Mouse (Mus musculus): ENCODE data around the gene Eno1. TPM values are rescaled to one million over a fixed set of nuclear protein-coding genes. Genes with fewer than 3 reads are reported as not detected.
"Not testable (repeated sequence)": the region's sequence is repeated elsewhere in the genome, so short reads cannot be mapped to it uniquely, and the experiment has no call there.

Gene Eno1
- polyA plus RNA-seq, 2 experiments from 2014 or later: 543 to 642 TPM

DNA sequence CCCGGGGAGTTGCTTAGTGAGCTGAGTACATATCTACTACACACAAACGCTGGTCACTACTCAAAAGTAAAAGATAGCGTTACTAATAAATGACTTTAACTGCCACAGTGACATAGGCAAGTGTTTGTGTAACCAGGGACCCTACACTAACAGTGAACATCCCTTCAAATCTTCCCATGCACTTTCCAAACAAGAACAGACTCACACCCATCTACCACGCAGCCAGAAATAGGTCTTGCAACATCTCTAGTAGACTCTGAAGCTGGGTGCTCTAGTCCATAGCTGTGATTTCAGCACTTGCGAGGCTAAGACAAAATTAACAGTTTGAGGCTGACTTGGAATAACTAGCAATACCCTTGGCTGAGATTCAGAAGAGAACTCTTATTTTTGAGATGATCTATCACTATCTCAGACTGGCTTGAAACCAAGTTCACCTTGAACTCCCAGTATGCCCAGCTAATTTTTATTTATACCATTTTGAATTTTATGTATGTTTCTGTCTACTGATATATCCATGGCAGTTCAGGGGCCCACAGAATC is 13.3 kb downstream of the Eno1 start:
- no peak for ATAC-seq

- ATAC-seq: no peak
Observed at GRCm38 (mm10) chr4:150250549-150251422, 14.3 kb downstream of the Eno1 start.

DNA sequence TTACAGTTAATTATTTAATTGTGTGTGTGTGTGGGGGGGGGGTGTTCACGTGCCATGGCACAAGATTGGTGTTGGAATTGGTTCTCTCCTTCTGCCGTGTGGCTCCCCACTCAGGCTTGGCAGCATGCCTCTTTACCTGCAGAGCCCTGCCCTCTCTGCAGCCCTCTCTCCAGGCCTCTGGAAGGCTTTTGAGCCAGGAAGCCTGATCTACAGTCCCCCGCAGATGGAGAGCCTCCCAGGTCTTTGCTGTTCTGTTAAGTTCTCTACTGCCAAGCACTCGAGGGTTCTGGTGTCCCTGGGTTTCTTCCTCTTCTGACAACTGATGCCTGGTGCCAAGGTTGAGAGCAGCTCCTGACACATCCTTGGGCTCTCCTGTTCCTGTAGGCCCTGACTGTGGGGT is 17.9 kb downstream of the Eno1 start:
- ATAC-seq: no peak

DNA sequence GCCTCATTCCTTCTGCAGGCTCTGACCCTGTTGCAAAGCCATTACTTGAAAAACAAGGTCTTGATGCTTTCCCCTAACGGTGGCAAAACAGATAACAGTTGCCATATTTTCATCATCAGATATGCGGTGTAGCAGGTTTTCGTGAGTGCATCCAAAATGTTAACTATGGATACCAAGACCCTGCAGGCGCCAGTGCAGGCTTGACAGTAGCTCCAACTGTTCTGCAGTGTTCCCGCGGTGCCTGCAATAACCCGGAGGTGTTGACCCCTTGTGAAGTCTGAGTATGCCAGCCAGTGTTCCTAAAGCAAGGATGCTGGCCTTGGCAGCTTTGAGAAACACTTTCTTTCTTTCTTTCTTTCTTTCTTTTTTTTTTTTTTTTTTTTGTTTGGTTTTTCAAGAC is 18.7 kb downstream of the Eno1 start:
- no peak for ATAC-seq

GRCm38 (mm10) chr4:150257252-150258204 is 21.0 kb downstream of the Eno1 start:
- ATAC-seq: peak; percentile 66

DNA sequence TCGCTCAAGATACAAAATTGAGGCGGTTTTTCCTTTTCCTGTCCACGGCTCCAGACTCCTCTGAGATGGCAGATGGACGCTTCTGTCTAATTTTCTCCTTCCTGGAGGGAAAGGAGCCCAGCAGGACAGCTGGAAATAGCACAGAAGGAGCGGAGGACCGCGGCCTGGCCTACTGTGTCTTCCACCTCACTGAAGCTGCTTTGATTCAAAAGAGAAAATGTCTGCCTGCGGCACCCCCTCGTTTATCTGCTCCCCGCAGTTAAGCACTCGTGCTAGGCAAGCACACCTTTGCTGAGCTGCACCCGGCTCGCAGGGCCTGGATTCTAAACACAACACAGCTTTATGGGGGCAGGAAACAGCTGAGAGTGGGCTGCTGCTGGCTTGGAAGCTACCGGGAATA is 21.9 kb downstream of the Eno1 start:
- ATAC-seq: no peak

DNA sequence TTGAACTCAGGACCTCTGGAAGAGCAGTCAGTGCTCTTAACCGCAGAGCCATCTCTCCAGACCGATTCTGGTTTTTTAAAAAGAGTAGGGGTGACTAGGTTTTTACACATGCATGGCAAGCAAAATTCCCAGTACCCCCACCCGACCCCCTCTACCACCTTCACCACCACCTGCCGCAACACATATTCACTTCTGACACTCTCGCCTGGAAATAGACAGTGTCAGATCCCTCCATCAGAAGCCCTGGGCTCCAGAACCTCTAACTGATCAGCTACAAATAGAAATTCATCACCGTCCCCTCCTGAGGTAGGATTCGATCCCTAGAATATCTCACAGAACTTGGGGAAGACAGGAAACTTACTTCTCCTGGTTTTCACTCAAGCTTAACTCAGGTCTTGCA is 23.1 kb downstream of the Eno1 start:
- ATAC-seq: no peak

- no peak for ATAC-seq
Observed at GRCm38 (mm10) chr4:150260111-150260510, 23.6 kb downstream of the Eno1 start.

DNA sequence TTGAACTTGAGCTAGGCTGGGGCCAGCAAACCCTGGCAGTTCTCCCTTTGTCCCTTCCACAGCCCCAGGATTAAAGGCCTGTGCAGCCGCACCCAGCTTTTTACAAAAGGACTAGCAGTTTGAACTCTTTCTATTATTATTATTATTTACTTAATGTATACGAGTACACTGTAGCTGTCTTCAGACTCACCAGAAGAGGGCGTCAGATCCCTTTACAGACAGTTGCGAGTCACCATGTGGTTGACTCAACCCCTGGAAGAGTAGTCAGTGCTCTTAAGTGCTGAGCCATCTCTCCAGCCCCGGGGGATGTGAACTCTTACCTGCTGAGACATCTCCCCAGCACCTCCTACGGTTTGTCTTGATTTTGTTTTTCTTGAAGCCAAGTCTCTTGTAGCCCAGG is 24.2 kb downstream of the Eno1 start:
- peak; percentile 49 for ATAC-seq

GRCm38 (mm10) chr4:150262301-150262700 is 25.8 kb downstream of the Eno1 start:
- no peak for ATAC-seq

GRCm38 (mm10) chr4:150264903-150265302 is 28.4 kb downstream of the Eno1 start:
- ATAC-seq: no peak

GRCm38 (mm10) chr4:150265471-150265870 is 28.9 kb downstream of the Eno1 start:
- no peak for ATAC-seq

GRCm38 (mm10) chr4:150266655-150267223 is 30.2 kb downstream of the Eno1 start:
- no peak for ATAC-seq

- peak; percentile 41 for ATAC-seq
Observed at GRCm38 (mm10) chr4:150268674-150269653, 32.4 kb downstream of the Eno1 start.

GRCm38 (mm10) chr4:150269679-150270078 is 33.2 kb downstream of the Eno1 start:
- ATAC-seq: peak; percentile 79

DNA sequence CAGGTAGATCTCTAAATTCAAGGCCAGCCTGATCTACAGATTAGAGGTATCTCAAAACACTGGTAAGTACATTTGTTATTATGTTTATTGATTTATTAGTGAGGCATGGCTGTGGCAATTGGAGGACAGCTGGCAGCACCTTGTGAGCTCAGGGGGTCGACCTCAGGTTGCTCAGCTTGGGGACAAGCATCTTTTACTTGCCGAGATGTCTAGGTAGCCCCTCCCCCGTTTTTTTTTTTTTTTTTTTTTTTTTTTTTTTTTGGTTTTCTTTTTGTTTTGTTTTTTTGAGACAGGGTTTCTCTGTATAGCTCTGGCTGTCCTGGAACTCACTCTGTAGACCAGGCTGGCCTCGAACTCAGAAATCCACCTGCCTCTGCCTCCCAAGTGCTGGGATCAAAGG is 34.2 kb downstream of the Eno1 start:
- ATAC-seq: not testable (repeated sequence)

- no peak for ATAC-seq
Observed at GRCm38 (mm10) chr4:150272725-150273124, 36.2 kb downstream of the Eno1 start.

DNA sequence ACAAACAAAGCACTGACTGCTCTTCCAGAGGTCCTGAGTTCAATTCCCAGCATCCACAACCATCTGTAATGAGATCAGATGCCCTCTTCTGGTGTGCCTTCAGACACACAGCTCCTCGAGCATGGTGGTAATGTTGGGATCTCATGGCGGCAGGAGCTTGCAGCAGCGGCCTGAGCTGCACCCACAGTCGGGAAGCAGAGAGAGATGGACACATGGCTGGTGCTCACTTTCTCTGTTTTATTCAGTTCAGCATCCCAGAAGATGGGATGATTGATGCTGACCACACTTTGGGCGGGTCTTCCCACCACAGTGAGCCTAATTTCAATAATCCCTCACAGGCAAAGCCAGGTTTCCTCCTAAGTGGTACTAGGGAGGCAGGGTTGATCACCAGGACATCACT is 39.0 kb downstream of the Eno1 start:
- no peak for ATAC-seq

DNA sequence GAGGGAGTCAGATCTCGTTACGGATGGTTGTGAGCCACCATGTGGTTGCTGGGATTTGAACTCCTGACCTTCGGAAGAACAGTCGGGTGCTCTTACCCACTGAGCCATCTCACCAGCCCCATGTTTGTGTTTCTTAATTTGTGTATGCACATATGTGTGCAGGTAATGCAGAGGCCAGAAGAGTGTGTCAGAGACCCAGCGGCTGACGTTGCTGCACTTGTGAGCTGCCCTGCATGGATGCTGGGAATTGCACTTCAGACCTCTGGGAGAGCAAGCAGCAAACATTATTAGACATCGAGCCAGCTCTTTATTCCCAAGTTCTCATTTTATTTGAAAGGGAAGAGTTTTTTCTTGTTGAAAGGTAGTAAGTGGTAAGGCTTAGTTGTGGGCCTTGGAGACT is 42.8 kb downstream of the Eno1 start:
- ATAC-seq: not testable (repeated sequence)

DNA sequence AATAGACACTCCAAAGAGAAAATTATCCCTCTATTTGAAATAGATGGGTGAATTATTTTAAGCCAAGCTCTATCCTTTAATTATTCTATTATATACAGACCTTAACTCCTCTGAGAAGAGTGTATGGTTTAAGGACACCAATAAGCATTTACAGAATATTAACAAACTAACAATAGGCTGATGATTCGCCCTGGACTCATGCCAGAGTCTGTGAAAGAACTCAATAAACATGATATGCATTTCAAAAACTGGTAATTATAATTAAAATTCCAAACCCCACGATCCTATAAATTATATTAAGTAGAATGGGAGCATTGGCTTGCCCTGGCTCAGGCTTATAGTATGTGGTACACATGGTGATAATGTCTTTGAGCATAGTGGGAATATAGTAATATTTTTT is 43.5 kb downstream of the Eno1 start:
- ATAC-seq: no peak

DNA sequence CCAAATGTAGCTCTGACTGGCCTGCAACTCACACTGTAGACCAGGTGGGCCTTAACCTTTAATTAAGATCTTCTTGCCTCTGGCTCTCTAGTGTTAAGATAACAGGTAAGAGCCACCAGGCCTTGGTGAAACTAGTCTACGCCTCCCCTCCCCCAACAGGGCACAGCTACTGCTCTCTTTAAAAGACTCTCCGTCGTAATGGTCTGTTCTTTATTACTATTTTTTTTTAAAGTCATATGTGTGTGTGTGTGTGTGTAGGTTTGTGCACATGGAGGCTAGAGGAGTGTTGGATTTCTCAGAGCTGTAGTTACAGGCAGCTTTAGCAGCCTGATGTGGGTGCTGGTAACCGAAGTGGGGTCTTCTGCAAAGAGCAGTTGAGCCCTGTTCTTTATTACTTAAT is 43.9 kb downstream of the Eno1 start:
- no peak for ATAC-seq
